Mouse (Mus musculus) liver, embryonic 12.5 days (tissue): ENCODE results near the gene Tmem60. TPM values are rescaled to one million over a fixed set of nuclear protein-coding genes. Genes with fewer than 3 reads are reported as not detected.

ENCODE experiments used
- polyA plus RNA-seq: library from polyadenylated mRNA; unstranded; fragments of >200 nt; fragmentation: Nextera tagmentation; extraction: Ambion mirVana; gene quantifications from 2 replicates; pipeline ENCODE4 v1.2.1, GENCODE M21; 2016

Tmem60 gene
- polyA plus RNA-seq, 1 experiment from 2014 or later: 38.2 TPM

Other genes with a start within 250 kb of the Tmem60 start
- 11.6 and 11.9 TPM in 2 replicates for gene Phtf2, start 67 bp upstream of the Tmem60 start, polyA plus RNA-seq
- 6.4 and 6.6 TPM in 2 replicates for gene Rsbn1l, start 74.2 kb downstream of the Tmem60 start, polyA plus RNA-seq
- gene Ptpn12, start 173.7 kb downstream of the Tmem60 start, polyA plus RNA-seq: 16.9 and 17.1 TPM in 2 replicates